ENCODE assay signal across 18 mouse cellular contexts in the genomic region with DNA sequence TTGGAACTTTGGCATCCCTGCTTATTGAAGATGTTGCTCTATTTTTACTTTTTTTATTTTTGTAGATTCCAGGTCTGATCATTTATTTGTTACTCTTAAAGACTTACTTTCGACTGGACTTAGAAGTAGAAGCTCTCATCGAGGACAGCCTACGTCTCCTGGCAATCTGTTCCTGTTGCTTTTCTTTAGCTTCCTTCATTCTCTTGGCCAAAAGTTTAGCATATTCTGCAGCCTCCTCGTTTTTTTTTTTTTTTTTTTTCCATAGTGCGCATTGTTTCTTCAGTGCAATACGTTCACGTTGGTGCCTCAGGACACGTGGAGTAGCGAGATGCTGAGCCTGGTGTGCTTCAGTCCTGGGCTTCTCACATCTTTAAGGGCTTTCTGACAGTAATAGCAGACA. TPM values are rescaled to one million over a fixed set of nuclear protein-coding genes. Genes with fewer than 3 reads are reported as not detected.
DNase-seq lines count a peak whose midpoint lies in the region; ATAC-seq lines count a peak whose summit lies in the region.
"Had no signal": no experiment of that assay in that cellular context is flagged by ENCODE, and none has a peak within 500 bp of the region (broad histone marks: within the 10 kb centered on the region; RNA-seq: fewer than 3 reads in every experiment).

No protein-coding gene starts in this region.

- peak; percentile 34; the same call in 1 of the 2 replicates for ATAC-seq in frontal cortex, adult (ENCODE audit: low TSS enrichment)
- ATAC-seq: activated CD4-positive, CD25-positive, alpha-beta regulatory T cell, adult 4 months; CD4-positive, CD25-positive, alpha-beta regulatory T cell, adult 4 months; Patski had no signal

- no peak for DNase-seq in frontal cortex, postnatal 36 days (ENCODE audit: low spot score in 2 of 2)
- DNase-seq in brain, adult 2 months (ENCODE audit: low read depth, low spot score): peak; percentile 59
- DNase-seq in adrenal gland, adult 2 months: no peak
- DNase-seq: adrenal gland, adult 8-10 months; adrenal gland, postnatal 10 days; adrenal gland, postnatal 14 days; adrenal gland, postnatal 25 days; adrenal gland, postnatal 36 days; B cell, adult 2 months; cerebellum, adult 11 months; cerebellum, adult 11-12 months; cerebellum, adult 18-20 months; cerebellum, adult 2 months; cerebellum, adult 8-10 months had no signal

RNA-seq across cellular contexts. Expression of gene Dlgap4, which starts 19.2 kb away (rescaled TPM):
- total RNA-seq in adrenal gland, adult 2 months (2021): 10 to 100 TPM; 49.5 to 58.3 TPM
- 87.7 and 90.7 TPM in 2 replicates for polyA plus RNA-seq in adrenal gland, adult 2 months (2012; rRNA removed)
